Mouse (Mus musculus) layer of hippocampus, adult 11-12 months (tissue): ENCODE data around the gene Rapsn.

Source experiments
- DNase-seq: peaks from one replicate; pipeline ENCODE4 v3.0.0; 2022; ENCODE audit warnings: low spot score

Gene Rapsn

GRCm38 (mm10) chr2:91053181-91053933, 17.9 kb downstream of the Rapsn start:
- DNase-seq = no peak

- DNase-seq = peak; percentile 97
These were observed 18.5 kb downstream of the Rapsn start, which contains the start of gene Psmc3 for GRCm38 (mm10) chr2:91053934-91054382. Psmc3 (plus strand) TSS chr2:91054009.

GRCm38 (mm10) chr2:91058435-91058834, 23.0 kb downstream of the Rapsn start:
- no peak for DNase-seq

GRCm38 (mm10) chr2:91059376-91059775, 24.0 kb downstream of the Rapsn start:
- no peak for DNase-seq

- peak; percentile 80 for DNase-seq
These were observed 25.3 kb downstream of the Rapsn start for GRCm38 (mm10) chr2:91060544-91061355.

GRCm38 (mm10) chr2:91061849-91062481, 26.5 kb downstream of the Rapsn start:
- no peak for DNase-seq

- DNase-seq = no peak
These were observed 27.6 kb downstream of the Rapsn start for GRCm38 (mm10) chr2:91062779-91063606.

GRCm38 (mm10) chr2:91064211-91064610, 28.8 kb downstream of the Rapsn start:
- DNase-seq = no peak

- DNase-seq = peak; percentile 60
These were observed 30.1 kb downstream of the Rapsn start for GRCm38 (mm10) chr2:91065544-91065943.

- no peak for DNase-seq
These were observed 31.0 kb downstream of the Rapsn start for GRCm38 (mm10) chr2:91066455-91066854.

- DNase-seq = no peak
These were observed 32.9 kb downstream of the Rapsn start for GRCm38 (mm10) chr2:91068162-91068871.

GRCm38 (mm10) chr2:91068872-91069165, 33.4 kb downstream of the Rapsn start:
- DNase-seq = no peak

GRCm38 (mm10) chr2:91069306-91070000, 34.0 kb downstream of the Rapsn start:
- no peak for DNase-seq

GRCm38 (mm10) chr2:91070076-91070800, 34.8 kb downstream of the Rapsn start, which contains the start of gene Slc39a13:
Slc39a13 (minus strand) TSS chr2:91070417.
- DNase-seq = peak; percentile 98

- no peak for DNase-seq
These were observed 35.6 kb downstream of the Rapsn start for GRCm38 (mm10) chr2:91071059-91071458.

- no peak for DNase-seq
These were observed 36.7 kb downstream of the Rapsn start for GRCm38 (mm10) chr2:91072092-91072491.

GRCm38 (mm10) chr2:91077957-91078313, 42.5 kb downstream of the Rapsn start:
- DNase-seq = no peak

- no peak for DNase-seq
These were observed 43.0 kb downstream of the Rapsn start for GRCm38 (mm10) chr2:91078314-91079025.

GRCm38 (mm10) chr2:91079026-91079384, 43.6 kb downstream of the Rapsn start:
- no peak for DNase-seq
